Mouse (Mus musculus) olfactory bulb, adult 2 months (tissue): ENCODE data around the gene C2cd6.

Experiments used
- CTCF ChIP-seq: fragments of 200-500 bp; IDR thresholded peaks from 2 replicates; pipeline ENCODE4 v1.5.1; 2012; ENCODE audit warnings: low read depth, mild to moderate bottlenecking, low read length, moderate library complexity; ENCODE audit not compliant: insufficient read depth
- POLR2A ChIP-seq: fragments of 200-500 bp; IDR thresholded peaks from 2 replicates; pipeline ENCODE4 v1.6.1; 2012; ENCODE audit warnings: mild to moderate bottlenecking, low read depth, low read length, moderate library complexity; ENCODE audit not compliant: insufficient read depth

GRCm38 (mm10) chr1:59125558-59125957 lies 30.9 kb upstream of the C2cd6 start:
- no peak for TF ChIP-seq CTCF
- TF ChIP-seq POLR2A, result no peak
